Mouse (Mus musculus) G1E-ER4 (cell line): ENCODE results near the gene Olfr299. TPM values are rescaled to one million over a fixed set of nuclear protein-coding genes. Genes with fewer than 3 reads are reported as not detected.

ENCODE experiments used
- GATA1 ChIP-seq: IDR thresholded peaks from one replicate; pipeline ENCODE4 v1.8.0; 2012; ENCODE audit warnings: low read length, inconsistent platforms
- polyA plus RNA-seq: library from polyadenylated mRNA; stranded (reverse); fragments of >175 nt; gene quantifications from 2 replicates; pipeline ENCODE4 v1.2.3, GENCODE M21; 2012

Olfr299 gene
- not detected in 2 replicates for polyA plus RNA-seq

DNA sequence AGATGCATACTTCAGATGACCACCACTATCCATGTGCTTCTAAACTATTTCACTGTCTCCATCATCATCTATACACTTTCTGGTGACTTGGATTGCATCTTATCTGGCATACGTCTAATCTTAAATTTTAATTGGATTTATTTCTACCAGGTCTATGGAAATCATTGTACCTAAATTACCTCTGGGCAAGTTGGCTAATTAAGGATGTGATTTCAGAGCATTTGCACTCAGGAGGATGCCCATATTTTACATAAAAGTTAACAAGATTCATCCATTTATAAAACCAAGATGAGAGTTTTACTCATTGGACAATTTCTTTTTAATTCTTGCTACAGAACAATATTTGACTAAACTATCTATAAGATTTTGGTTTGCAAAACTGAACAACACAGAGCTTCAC is at the start of gene Olfr299:
Olfr299 (plus strand) TSS at position 301 of the 400 bp plus-strand sequence.
- TF ChIP-seq GATA1, result no peak

DNA sequence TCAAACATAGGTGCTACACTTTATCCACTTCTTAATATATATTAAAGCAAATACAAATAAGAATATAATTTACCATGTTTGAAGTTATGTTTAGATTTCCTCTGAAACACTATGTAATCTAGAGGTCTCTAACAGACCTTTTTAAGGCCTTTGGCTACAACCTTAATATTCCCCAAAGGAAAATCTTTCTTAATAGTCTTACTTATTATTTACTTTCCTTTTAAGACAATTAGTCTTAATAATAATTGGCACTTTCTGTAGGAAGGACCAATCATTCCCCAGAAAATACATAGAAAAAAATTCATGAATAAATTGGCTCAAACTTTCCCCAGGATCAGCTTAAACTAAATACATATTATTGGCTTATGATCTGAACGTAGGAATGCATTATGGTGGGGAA is 32.7 kb downstream of the Olfr299 start, which contains the start of gene Olfr298:
Olfr298 (minus strand) TSS at position 101 of the 400 bp plus-strand sequence.
- TF ChIP-seq GATA1, result no peak

Other genes starting within 250 kb of the Olfr299 start
- gene Vmn2r76, start 213.6 kb upstream of the Olfr299 start, polyA plus RNA-seq, result not detected in 2 replicates
- gene Olfr310, start 182.7 kb upstream of the Olfr299 start, polyA plus RNA-seq, result not detected in 2 replicates
- not detected in 2 replicates for gene Olfr309, start 146.2 kb upstream of the Olfr299 start, polyA plus RNA-seq
- gene Olfr308, start 134.3 kb upstream of the Olfr299 start, polyA plus RNA-seq, result not detected in 2 replicates
- gene Olfr307, start 122.3 kb upstream of the Olfr299 start, polyA plus RNA-seq, result not detected in 2 replicates
- not detected in 2 replicates for gene Olfr305, start 93.0 kb upstream of the Olfr299 start, polyA plus RNA-seq
- not detected in 2 replicates for gene Olfr304, start 73.3 kb upstream of the Olfr299 start, polyA plus RNA-seq
- gene Olfr303, start 62.1 kb upstream of the Olfr299 start, polyA plus RNA-seq, result not detected in 2 replicates
- gene Olfr301, start 56.1 kb upstream of the Olfr299 start, polyA plus RNA-seq, result not detected in 2 replicates
- gene Olfr298, start 32.6 kb downstream of the Olfr299 start, polyA plus RNA-seq, result not detected in 2 replicates
- gene Olfr297, start 60.0 kb downstream of the Olfr299 start, polyA plus RNA-seq, result not detected in 2 replicates
- not detected in 2 replicates for gene Olfr295, start 123.9 kb downstream of the Olfr299 start, polyA plus RNA-seq
- gene Olfr294, start 156.7 kb downstream of the Olfr299 start, polyA plus RNA-seq, result not detected in 2 replicates
- gene Olfr293, start 189.1 kb downstream of the Olfr299 start, polyA plus RNA-seq, result not detected in 2 replicates
- gene Olfr292, start 228.4 kb downstream of the Olfr299 start, polyA plus RNA-seq, result not detected in 2 replicates